Mouse (Mus musculus) liver, embryonic 13.5 days (tissue): Measurements from ENCODE around the gene Tmem222. TPM values are rescaled to one million over a fixed set of nuclear protein-coding genes. Genes with fewer than 3 reads are reported as not detected.

ENCODE experiments used
- ATAC-seq: fragments of 200-750 bp; cut with Nextera tagmentation; 2 replicates; pipeline ENCODE4 v1.8.0; 2017; ENCODE audit warnings: low read depth, mild to moderate bottlenecking, moderate number of reproducible peaks, moderate library complexity
- DNase-seq: peaks from one replicate; pipeline ENCODE4 v3.0.0; 2022
- H3K27ac ChIP-seq: fragments of 300-500 bp; sonication (generic); 2 replicates; pipeline ENCODE4 v1.5.1; 2015; ENCODE audit warnings: moderate library complexity, mild to moderate bottlenecking, inconsistent platforms
- H3K27me3 ChIP-seq: fragments of 300-500 bp; sonication (generic); 2 replicates; pipeline ENCODE4 v1.6.1; 2015; ENCODE audit warnings: mild to moderate bottlenecking, inconsistent platforms
- H3K36me3 ChIP-seq: fragments of 300-500 bp; sonication (generic); 2 replicates; pipeline ENCODE4 v1.6.1; 2015; ENCODE audit warnings: mild to moderate bottlenecking, inconsistent platforms
- H3K4me1 ChIP-seq: fragments of 300-500 bp; sonication (generic); replicated peaks from 2 replicates; pipeline ENCODE4 v1.6.1; 2015; ENCODE audit warnings: inconsistent platforms
- H3K4me2 ChIP-seq: fragments of 300-500 bp; sonication (generic); 2 replicates; pipeline ENCODE4 v1.6.1; 2015; ENCODE audit warnings: inconsistent platforms, mild to moderate bottlenecking, moderate library complexity
- H3K4me3 ChIP-seq: fragments of 300-500 bp; sonication (generic); replicated peaks from 2 replicates; pipeline ENCODE4 v1.5.1; 2015; ENCODE audit warnings: mild to moderate bottlenecking, inconsistent platforms
- H3K9ac ChIP-seq: fragments of 300-500 bp; sonication (generic); 2 replicates; pipeline ENCODE4 v1.6.1; 2015; ENCODE audit warnings: mild to moderate bottlenecking, inconsistent platforms
- H3K9me3 ChIP-seq: fragments of 300-500 bp; sonication (generic); replicated peaks from 2 replicates; pipeline ENCODE4 v1.6.1; 2016; ENCODE audit warnings: inconsistent platforms
- WGBS: fragments of 180-500 bp; shearing (Covaris S2); methylation state at CpG from one replicate; pipeline ENCODE4 v1.1.7; 2015; ENCODE audit not compliant: insufficient replicate concordance; 5-methylcytosine and 5-hydroxymethylcytosine counted together
- polyA plus RNA-seq: library from polyadenylated mRNA; unstranded; fragments of >200 nt; fragmentation: Nextera tagmentation; extraction: Ambion mirVana; gene quantifications from 2 replicates; pipeline ENCODE4 v1.2.1, GENCODE M21; 2015

Gene Tmem222
- polyA plus RNA-seq, 1 experiment from 2014 or later: 41.0 TPM

DNA sequence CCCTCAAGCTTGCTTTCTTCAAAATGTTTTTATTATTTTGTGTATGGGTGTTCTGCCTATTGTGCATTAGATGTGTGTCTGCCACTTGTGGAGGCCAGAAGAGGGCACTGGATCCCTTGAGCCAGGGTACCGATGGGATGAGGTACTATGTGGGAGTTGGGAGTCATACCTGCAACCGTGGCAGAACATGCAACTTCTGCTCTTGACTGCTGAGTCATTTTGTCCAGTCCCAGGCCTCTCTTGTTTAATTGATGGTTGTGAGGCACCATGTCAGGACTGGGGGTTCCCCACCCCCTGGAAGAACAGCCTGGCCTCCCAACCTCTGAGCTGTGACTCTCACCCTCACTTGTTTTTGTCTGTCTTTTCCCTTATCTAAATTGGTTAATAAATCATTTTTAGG lies 13.0 kb downstream of the Tmem222 start:
- ATAC-seq (no peak), DNase-seq (no peak)
- Histone ChIP-seq H3K9ac (no peak overlapping the region), H3K36me3 (peaks cover 54% of the 10 kb centered on the region), H3K4me3 (no peak overlapping the region), H3K27ac (no peak overlapping the region), H3K4me2 (no peak overlapping the region), H3K27me3 (no peaks in the 10 kb centered on the region), H3K4me1 (peaks cover 15% of the 10 kb centered on the region), H3K9me3 (no peaks in the 10 kb centered on the region)
- 72% methylated on average over 2 of the region's 2 CpGs for WGBS

GRCm38 (mm10) chr4:133263756-133264155 lies 13.8 kb downstream of the Tmem222 start:
- DNase-seq: no peak
- Histone ChIP-seq H3K27ac (no peak overlapping the region), H3K4me2 (no peak overlapping the region), H3K27me3 (0 out of 2 replicates have a peak, but pooled peaks cover 3% of the 10 kb centered on the region), H3K9ac (no peak overlapping the region), H3K4me1 (peaks cover 15% of the 10 kb centered on the region), H3K4me3 (no peak overlapping the region), H3K9me3 (no peaks in the 10 kb centered on the region), H3K36me3 (peaks cover 46% of the 10 kb centered on the region)
- no peak for ATAC-seq
- WGBS: 70% methylated on average over 5 of the region's 5 CpGs

DNA sequence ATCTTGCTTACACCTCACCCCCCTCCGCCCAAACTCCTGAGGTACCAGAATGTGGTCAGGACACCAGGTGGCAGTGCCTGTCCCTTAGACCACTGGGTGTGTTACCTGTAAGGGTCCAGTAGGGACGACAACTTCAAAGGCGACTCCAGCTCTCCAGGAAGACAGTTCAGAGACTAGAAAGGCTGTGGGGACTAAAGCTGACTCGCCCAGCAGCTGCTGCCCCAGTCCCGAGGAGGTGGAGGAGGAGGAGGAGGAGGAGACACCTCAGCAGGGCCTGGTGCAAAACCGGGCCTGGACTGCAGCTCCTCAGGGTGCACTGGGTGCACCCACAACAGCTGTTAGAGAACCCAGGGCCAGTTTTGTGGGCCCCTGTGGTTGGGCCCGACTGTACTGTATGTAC lies 14.7 kb downstream of the Tmem222 start, which contains the start of gene Sytl1:
Gene Sytl1 (minus strand): TSS at position 232 of the 400 bp plus-strand sequence.
- Histone ChIP-seq H3K27ac (no peak within 1 kb of the TSS), H3K4me3 (no peak within 1 kb of the TSS)
- ATAC-seq: no peak

GRCm38 (mm10) chr4:133262375-133262765 lies 15.2 kb downstream of the Tmem222 start:
- no peak for ATAC-seq
- no peak overlapping the region for H3K4me2 ChIP-seq

More for the DNA sequence above, 14.7 kb downstream of the Tmem222 start, which contains the start of gene Sytl1:
- 32% methylated on average over 7 of the region's 7 CpGs for WGBS
- DNase-seq: no peak
- Histone ChIP-seq H3K27me3 (peaks cover 9% of the 10 kb centered on the region; the same call in 1 of the 2 replicates), H3K36me3 (peaks cover 37% of the 10 kb centered on the region), H3K4me2 (no peak within 1 kb of the TSS), H3K4me1 (peaks cover 16% of the 10 kb centered on the region), H3K9ac (no peak within 1 kb of the TSS), H3K9me3 (no peaks in the 10 kb centered on the region)

DNA sequence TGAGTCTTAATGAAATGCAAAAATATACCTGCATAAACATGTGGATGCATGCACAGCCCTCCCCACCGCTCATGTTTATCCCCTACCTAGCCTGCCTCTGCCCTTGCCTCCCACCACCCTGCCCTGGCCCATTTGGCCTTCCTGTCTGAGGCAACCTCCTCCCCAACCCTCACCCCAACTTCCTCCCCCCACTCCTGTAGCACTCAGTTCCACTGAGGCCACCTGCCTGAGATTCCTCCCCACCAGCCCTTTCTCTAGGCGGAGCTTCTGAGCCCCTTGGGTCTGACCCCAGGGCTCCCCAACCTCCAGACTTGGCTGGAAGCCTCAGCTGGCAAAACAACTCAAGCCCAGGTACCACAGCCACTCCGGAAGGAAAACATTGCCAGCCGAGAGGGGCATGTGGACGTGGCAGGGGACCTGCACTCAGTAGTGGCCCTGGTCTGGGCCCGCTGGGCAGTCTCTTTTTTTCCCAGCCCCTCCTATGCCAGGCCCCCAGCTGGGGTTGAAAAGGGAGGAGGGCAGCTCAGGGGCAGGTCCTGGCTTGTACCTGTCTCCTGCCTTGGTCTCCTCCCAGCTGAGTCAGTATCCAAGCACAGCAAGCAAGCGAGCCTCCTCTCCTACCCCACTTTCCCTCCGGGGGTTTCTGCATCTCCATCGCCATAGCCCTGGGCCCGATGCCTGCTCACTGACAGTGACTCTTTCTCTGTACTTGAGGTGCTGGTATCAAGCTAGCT lies 15.8 kb downstream of the Tmem222 start:
- WGBS: 52% methylated on average over 10 of the region's 10 CpGs
- DNase-seq: no peak
- Histone ChIP-seq H3K4me2 (no peak overlapping the region), H3K27me3 (peaks cover 20% of the 10 kb centered on the region), H3K4me1 (peaks cover 21% of the 10 kb centered on the region), H3K9ac (no peak overlapping the region), H3K36me3 (peaks cover 26% of the 10 kb centered on the region), H3K4me3 (no peak overlapping the region), H3K9me3 (no peaks in the 10 kb centered on the region), H3K27ac (no peak overlapping the region)
- ATAC-seq: no peak

More at GRCm38 (mm10) chr4:133262375-133262765, 15.2 kb downstream of the Tmem222 start:
- no peak for DNase-seq
- Histone ChIP-seq H3K4me3 (no peak overlapping the region), H3K9me3 (no peaks in the 10 kb centered on the region), H3K27ac (no peak overlapping the region), H3K36me3 (peaks cover 32% of the 10 kb centered on the region), H3K9ac (no peak overlapping the region), H3K27me3 (peaks cover 14% of the 10 kb centered on the region; the same call in 1 of the 2 replicates), H3K4me1 (peaks cover 20% of the 10 kb centered on the region)
- 46% methylated on average over 7 of the region's 7 CpGs for WGBS

DNA sequence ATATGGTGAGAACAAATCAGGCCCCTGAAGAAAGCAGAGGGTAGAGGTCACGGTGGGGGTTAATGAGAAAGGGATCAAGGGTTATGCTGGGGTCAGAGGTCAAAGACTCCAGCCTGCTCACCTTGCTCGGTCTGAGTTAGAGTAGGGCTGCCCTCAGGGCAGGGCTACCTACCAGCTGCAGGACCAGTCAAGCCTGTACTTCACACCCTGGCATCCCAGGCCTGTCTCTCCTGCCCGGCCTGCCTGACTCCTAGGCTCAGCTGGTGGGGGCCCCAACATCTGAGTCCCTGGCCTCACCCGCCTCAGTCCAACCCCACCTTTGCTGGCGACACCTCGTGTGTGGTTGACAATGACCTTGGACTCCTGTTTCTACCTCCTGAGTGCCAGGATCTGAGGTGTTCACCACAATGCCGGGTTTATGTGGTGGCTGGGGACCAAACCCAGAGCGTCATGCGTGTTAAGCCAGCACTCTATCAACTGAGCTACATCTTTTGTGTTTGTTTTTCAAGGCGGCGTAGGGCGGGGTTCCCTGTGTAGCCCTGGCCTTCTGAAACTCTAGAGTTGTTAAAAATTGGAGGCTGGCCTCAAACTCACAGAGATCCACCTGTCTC lies 19.7 kb downstream of the Tmem222 start:
- ATAC-seq (0 out of 2 replicates have a peak, but pooled peaks have one; percentile 22), DNase-seq (no peak)
- H3K27me3 ChIP-seq: peaks cover 44% of the 10 kb centered on the region
- WGBS: 59% methylated on average over 12 of the region's 12 CpGs
- H3K27ac ChIP-seq: no peak overlapping the region
- H3K4me3 ChIP-seq: no peak overlapping the region
- no peak overlapping the region for H3K9ac ChIP-seq
- H3K4me1 ChIP-seq: peaks cover 21% of the 10 kb centered on the region
- H3K9me3 ChIP-seq: no peaks in the 10 kb centered on the region
- no peak overlapping the region for H3K4me2 ChIP-seq
- no peaks in the 10 kb centered on the region for H3K36me3 ChIP-seq

DNA sequence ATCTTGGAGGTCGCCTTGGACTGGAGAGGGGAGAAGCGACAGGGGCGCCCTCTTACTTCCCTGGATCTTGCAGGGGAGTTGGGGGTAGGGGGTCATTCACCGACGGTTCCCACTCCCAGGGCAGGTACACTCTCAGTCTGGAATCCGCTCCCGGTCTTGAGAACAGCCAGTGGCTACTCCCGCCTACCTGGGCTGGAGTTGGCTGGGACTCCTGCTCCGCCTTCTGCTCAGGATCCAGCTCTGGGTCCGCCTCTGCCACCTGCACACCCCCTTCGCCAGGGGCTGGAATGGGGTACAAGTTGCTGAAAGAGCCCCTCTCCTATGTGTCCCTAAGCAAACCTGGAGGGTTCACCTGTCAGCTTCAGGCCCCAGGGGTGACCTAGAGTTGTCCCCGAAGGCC lies 20.4 kb downstream of the Tmem222 start:
- WGBS: 49% methylated on average over 11 of the region's 12 CpGs

GRCm38 (mm10) chr4:133256820-133257219 lies 20.8 kb downstream of the Tmem222 start:
- Histone ChIP-seq H3K27ac (no peak overlapping the region), H3K4me1 (peaks cover 11% of the 10 kb centered on the region), H3K4me2 (peak overlapping the region; percentile 22), H3K9me3 (no peaks in the 10 kb centered on the region), H3K36me3 (no peaks in the 10 kb centered on the region), H3K27me3 (peaks cover 50% of the 10 kb centered on the region), H3K4me3 (no peak overlapping the region), H3K9ac (no peak overlapping the region)
- DNase-seq (no peak), ATAC-seq (no peak)
- WGBS: 27% methylated on average over 24 of the region's 24 CpGs

More for the DNA sequence above, 20.4 kb downstream of the Tmem222 start:
- Histone ChIP-seq H3K9me3 (no peaks in the 10 kb centered on the region), H3K27me3 (peaks cover 46% of the 10 kb centered on the region), H3K4me3 (no peak overlapping the region), H3K9ac (no peak overlapping the region), H3K27ac (no peak overlapping the region), H3K36me3 (no peaks in the 10 kb centered on the region), H3K4me1 (peaks cover 14% of the 10 kb centered on the region), H3K4me2 (peak overlapping the region; percentile 22)
- no peak for DNase-seq
- ATAC-seq: no peak

DNA sequence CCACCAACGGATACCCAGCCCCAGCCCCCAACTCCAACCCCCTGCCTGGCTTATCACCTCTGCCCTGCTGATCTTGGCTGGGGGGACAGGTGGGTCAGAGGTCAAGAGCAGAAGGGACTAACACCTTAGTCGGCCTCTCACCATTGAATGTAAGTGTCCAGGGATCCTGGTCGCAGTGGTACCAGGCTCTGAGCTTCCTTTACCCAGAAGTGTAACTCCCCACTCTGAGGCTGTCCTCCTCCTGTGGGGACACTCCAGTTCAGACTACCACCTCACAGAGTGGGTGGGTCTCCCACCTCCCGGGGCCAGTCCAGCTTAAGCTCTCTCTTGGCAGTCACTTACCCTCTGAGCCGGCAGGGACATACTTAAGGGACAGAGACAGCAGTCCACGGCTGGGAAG lies 22.2 kb downstream of the Tmem222 start:
- Histone ChIP-seq H3K4me1 (peaks cover 19% of the 10 kb centered on the region), H3K9ac (no peak overlapping the region), H3K4me3 (no peak overlapping the region), H3K4me2 (no peak overlapping the region), H3K36me3 (no peaks in the 10 kb centered on the region), H3K9me3 (no peaks in the 10 kb centered on the region), H3K27ac (no peak overlapping the region), H3K27me3 (peaks cover 63% of the 10 kb centered on the region)
- WGBS: 49% methylated on average over 6 of the region's 6 CpGs
- no peak for DNase-seq
- no peak for ATAC-seq

GRCm38 (mm10) chr4:133253412-133253811 lies 24.2 kb downstream of the Tmem222 start:
- peaks cover 69% of the 10 kb centered on the region for H3K27me3 ChIP-seq
- no peak for ATAC-seq
- H3K4me3 ChIP-seq: no peak overlapping the region
- H3K4me1 ChIP-seq: peaks cover 36% of the 10 kb centered on the region
- no peak overlapping the region for H3K9ac ChIP-seq
- WGBS: 69% methylated on average over 12 of the region's 12 CpGs
- no peak overlapping the region for H3K4me2 ChIP-seq
- DNase-seq: no peak
- H3K27ac ChIP-seq: no peak overlapping the region
- H3K36me3 ChIP-seq: no peaks in the 10 kb centered on the region
- no peaks in the 10 kb centered on the region for H3K9me3 ChIP-seq

GRCm38 (mm10) chr4:133252089-133252488 lies 25.5 kb downstream of the Tmem222 start:
- no peak overlapping the region for H3K4me2 ChIP-seq

More at GRCm38 (mm10) chr4:133252089-133252488, 25.5 kb downstream of the Tmem222 start:
- Histone ChIP-seq H3K9me3 (no peaks in the 10 kb centered on the region), H3K4me1 (peaks cover 44% of the 10 kb centered on the region), H3K9ac (no peak overlapping the region), H3K27me3 (peaks cover 69% of the 10 kb centered on the region), H3K4me3 (no peak overlapping the region), H3K36me3 (no peaks in the 10 kb centered on the region), H3K27ac (no peak overlapping the region)
- DNase-seq (no peak), ATAC-seq (no peak)
- 51% methylated on average over 4 of the region's 4 CpGs for WGBS
